Mouse (Mus musculus): ENCODE results near the gene Wbp4.

GRCm38 (mm10) chr14:79440655-79441054 lies 40.7 kb downstream of the Wbp4 start:
- TF ChIP-seq CTCF (IDR thresholded peaks at IDR 0.05; ENCODE audit: borderline replicate concordance, insufficient read depth, low read depth, low read length) (no peak), POLR2A (IDR thresholded peaks at IDR 0.05; ENCODE audit: borderline replicate concordance, insufficient read depth, low read length) (no peak)
